Mouse (Mus musculus) gastrocnemius, postnatal 25 days (tissue): ENCODE measurements around the gene Zzef1. TPM values are rescaled to one million over a fixed set of nuclear protein-coding genes. Genes with fewer than 3 reads are reported as not detected.

Source experiments
- DNase-seq: peaks from one replicate; pipeline ENCODE4 v3.0.0; 2022
- total RNA-seq, 2 experiments: library from RNA; stranded (reverse); gene quantifications; 1 replicate in 1 of 2; 2 replicates in 1 of 2; pipeline ENCODE4 v1.2.3; 2021

The Zzef1 gene
- total RNA-seq, 2 experiments from 2014 or later = 12.5 to 12.8 TPM

DNA sequence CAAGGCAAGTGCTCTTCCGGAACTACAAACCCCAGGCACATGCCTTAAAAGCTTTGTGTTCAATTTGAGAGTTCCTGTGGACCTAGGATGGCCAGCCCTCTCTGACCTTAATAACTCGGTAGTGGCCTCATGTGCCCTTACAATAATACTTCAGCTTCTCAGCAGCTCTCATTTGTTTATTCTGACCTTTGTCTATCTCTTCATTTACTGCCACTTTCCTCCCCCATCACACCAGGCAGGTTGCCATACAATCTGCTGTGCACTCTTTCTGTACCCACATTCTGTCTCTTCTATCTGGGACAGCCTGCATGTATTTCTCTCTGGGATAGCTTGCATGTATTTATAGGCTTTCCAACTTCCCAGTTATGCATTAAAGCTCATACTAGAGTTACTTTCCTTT, 10.5 kb downstream of the Zzef1 start:
- DNase-seq = no peak

DNA sequence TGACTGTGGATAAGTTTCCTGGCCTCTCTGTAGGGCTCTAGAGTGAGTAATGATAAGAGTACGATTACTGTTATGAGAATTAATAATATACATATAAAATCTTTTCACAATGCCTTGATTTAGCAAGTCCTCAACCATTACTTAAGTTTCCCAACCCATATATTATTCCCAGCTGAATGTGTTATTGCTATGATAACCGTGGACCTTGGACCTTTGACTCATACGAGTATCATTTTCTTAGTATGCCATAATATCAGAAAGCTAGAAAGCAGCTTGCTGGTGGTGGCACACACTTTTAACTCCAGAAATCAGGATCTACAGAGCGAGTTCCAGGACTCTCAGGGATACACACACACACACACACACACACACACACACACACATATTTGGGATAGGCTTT, 12.0 kb downstream of the Zzef1 start:
- DNase-seq = no peak

DNA sequence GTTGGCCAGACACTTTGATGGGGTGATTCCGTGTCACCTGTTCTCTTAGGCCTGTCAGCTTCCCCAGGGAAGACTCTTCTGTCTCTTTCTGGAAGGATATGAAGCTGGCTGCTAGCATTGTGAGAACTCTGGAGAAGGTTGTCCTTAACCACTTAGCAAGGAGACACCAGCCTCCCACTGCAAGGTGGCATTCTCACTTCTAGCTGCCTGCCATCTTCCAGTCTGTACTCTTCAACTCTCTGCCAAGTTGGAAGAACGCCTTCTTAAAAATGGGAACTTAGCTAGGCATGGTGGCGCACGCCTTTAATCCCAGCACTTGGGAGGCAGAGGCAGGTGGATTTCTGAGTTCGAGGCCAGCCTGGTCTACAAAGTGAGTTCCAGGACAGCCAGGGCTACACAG, 17.7 kb downstream of the Zzef1 start:
- no peak for DNase-seq

DNA sequence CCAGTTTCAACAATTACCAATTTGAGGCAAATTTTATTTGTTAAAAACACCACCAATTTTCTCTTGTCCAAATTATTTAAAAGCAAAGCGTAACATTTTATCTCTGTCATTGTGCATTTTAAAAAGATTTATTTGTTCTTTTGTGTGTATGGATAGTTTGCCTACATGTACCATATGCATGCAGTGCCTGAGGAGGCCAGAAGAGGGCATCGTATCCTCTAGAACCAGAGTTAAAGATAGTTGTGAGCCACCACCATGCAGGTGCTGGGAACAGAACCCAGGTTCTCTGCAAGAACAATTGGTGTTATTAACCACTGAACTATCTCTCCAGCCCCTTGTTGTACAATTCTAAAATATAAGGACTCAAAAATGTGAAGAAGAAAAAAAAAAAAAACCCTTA, 18.2 kb downstream of the Zzef1 start:
- no peak for DNase-seq

DNA sequence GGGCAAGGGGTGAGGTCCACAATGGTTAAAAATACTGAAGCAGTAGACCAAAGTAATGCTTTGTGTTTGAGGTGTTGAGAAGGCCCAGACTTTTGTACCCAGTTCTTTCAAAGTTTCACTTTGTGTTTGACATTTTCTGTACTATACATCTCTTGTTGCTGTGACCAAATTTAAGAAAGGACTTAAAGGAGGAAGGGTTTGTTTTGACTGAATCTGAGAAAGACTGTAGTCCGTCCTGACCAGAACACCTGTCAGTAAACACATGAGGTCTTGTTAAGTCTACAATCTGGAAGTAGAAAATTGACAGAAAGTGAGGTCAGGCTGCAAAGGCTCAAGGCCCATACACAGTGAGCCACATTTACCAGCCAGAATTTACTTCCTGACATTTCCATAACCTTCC, 20.8 kb downstream of the Zzef1 start:
- no peak for DNase-seq

DNA sequence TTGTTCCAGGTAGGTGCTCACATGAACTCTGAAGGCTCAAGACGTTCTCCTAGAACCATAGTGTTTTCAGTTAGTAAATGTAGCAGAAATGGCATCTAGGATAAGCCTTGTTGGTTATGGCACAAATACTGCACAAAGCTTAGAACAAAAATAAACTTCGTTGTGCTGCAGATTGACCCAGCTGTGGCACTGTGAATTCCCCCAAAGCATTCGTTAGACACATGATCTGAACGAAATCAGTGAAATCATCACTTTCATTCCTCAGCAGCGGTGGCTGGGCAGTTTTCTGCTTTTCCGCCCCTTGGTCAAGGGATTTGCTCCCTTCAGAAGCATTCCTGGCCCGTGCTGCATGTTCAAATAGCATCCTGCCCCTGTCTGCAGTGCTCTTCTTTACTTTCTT, 22.0 kb downstream of the Zzef1 start:
- no peak for DNase-seq

DNA sequence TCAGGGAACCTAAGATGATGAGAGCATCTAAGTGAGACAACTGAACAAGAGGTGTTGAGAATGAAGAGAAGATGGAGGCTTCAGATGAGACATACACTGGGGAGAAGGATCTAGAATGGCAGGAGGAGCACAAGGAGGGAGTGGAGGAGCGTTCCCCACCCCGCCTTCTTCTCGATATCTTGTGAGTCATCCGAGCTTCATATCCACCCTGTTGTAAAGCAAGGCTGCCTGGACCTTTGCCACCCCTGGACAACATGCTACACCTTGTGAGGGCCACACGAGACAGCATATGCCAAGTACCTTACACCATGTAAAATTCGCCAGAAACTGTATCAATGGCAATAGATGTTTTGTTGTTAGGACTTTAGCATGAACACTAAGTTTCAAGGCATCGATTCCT, 25.0 kb downstream of the Zzef1 start:
- DNase-seq = no peak

DNA sequence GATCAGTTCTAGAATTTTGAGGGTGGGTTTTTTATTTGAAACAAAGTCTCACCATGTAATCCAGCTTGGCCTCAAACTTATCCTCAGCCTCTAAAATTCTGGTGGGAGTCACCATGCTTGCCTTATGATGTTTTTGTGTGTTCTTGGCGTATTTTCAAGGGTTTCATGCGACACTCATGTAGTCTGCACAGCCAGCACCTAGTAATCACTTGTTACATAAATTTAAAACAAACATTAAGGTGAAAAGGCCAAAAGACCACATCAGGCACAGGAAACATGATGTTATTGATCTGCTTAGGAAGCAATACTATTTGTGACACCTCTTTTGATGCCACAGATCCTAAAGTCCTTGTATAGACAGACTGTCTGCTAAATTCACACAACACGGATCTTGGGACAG, 33.8 kb downstream of the Zzef1 start:
- no peak for DNase-seq

DNA sequence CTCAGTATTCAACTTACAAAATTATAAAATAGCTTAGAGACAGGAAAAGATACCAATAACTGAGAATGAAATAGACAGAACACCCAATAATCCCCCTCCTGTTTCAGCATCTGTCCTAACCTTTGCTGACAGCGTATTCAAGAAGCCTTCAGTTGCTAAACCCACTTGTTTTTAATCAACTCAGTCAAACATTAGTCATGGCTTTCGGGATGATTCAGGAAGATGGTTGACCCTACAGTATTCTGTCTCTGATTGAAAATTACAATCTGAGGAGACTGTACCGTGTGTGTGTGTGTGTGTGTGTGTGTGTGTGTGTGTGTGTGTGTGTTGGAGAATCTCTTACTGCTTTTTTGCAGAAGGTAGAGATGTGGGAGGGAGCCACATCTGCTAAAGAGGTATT, 46.7 kb downstream of the Zzef1 start:
- no peak for DNase-seq

DNA sequence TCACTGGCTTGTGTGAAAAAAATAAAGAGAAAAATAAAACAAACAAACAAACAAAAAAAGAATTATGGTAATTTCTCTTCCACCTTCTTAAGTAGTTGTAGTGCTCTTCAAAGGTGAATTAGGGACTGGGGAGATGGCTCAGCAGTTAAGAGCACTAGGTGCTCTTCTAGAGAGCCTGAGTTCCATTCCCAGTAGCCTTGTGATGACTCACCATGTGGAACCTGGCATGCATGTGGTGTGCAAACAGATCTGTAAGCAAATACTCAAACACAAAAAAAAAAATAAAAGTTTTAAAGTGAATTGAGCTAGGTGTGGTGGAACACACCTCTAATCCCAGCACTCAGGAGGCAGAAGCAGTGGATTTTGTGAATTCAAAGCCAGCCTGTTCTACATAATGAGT, 47.5 kb downstream of the Zzef1 start:
- no peak for DNase-seq

DNA sequence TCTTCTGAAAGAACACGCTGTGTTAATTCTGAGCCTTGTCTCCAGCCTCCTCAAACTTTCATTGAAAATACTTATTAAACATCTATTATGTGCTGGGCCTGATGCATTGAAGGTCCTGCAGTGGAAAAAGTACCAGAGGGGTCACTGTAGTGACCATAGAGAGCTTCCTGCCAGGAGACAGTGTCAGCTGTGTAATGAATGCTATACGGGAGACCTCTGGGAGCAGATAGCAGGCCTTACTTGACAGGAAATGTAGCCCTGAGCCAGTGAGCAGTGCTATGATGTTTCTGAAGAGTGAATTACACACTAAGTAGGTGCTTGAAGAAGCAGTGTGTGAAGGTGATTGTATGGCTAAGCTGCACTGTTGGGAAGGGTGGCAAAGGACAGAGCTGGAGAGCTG, 49.5 kb downstream of the Zzef1 start:
- DNase-seq = no peak

DNA sequence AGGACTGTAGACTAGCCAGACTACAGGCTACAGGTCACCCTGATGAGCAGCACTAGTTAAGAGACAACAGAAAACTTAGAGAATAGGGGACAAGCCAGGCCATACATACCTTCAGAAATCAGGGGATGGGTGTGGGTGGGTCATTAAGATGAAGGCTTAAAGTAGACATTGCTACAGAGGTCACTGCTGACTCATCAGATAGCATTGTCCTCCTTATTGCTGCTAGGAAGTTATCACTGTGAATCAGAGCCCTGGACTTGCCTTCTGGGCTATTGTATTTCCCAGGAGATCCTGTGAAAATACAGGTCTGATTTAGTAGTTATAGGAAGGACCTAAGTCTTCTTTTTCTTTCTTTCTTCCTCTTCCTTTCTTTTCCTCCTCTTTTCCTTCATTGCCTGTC, 50.7 kb downstream of the Zzef1 start:
- no peak for DNase-seq

DNA sequence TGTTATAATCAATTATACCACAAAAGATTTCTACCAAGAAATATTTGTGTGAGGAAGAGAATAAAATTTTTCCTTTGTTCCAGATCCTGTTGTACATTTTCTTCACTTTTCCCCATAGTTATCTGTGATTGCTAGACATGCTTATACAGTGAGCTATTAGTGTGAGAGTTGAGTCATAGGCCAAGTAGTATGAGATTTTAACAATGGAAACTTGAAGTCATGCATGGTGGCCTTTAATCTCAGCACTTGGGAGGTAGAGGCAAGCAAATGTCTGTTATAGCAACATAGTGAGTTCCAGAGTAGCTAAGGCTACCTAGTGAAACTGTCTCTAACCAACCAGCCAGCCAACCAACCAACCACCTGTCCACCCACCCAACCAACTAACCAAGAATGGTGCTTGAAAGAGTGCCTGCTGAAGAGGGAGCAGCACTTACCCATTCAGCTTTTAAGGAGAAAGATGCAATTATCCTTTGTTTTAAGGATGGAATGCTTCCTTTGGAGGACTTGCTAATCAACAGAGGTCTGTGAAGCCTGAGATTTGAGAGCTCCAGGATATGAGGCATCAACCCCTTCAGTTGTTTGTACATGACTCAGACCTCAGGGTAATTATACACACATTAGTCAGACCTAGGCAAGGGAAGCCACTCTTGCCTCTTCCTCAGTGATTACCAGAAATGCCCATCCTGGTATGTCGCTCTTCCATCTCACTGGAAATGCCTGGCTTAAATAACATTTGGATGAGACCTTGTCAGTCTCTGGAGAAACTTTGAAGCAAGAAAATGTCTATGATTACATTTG, 52.0 kb downstream of the Zzef1 start:
- DNase-seq = no peak

DNA sequence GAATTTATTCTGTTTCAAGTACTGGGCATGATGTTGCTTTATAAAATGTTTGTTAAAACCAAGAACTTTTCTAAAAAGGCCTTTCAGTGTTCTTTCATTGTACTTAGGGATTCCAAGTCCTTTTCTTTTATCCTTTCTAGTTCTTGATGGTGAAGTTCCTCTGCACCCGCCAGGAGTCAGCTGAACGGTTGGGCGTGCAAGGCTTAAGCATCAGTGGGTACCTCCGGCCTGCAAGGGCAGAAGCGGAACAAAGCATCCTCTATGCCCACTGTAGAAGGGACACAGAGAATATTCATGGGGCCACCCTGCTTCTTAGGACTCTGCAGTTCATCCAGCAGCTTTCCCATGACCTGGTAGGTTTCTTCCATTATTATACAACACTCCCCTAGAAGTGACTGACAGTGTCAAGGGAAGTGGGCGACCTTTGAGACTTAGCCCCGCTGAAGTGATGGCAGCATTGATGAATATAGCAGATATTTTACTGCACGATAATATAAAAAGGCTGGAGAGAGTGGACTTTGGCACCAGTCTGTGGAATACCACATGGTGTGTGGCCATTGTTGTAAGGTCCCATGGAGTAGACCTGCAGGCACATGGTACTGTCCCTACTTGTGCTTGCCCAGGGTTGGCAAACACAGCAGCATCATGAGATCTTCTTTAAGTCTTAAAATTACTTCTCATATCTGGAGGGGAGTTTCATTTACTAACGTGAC, 54.5 kb downstream of the Zzef1 start:
- DNase-seq = no peak

DNA sequence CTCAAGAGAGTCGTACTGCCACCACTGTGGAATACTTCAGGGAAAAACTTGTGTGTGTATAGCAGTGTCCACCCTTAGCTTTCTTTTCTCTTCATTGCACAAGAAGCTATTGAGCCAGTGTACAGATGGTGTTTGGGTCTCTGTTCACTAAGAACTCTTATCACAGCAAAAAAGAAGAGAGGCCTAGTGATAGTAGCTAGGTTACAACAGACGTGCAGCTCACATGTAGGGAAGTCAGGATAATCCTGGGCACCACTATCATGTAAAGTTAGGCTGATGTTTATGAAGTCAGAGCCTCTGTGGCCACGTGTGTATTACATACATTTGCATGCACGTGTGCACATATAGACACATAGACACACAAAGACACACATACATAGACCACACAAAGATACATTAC, 55.2 kb downstream of the Zzef1 start:
- no peak for DNase-seq

DNA sequence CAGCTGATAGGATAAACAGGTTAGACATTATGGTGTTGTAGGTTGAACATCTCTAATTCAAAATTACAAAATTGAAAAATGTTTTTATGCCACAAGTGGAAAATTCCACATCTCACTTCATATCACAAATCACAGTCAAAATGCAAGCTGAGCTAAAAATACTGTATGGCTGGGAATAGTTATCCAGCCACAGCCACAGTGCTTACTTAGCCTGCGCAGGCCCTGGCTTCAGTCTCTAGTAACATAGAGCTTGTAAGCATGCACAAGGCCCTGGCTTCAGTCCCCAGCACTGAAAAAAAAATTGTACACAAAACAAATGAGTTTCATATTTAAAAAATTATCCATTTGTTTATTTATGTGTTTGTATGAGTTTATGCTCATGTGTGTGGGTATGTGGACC, 56.1 kb downstream of the Zzef1 start:
- DNase-seq = no peak

DNA sequence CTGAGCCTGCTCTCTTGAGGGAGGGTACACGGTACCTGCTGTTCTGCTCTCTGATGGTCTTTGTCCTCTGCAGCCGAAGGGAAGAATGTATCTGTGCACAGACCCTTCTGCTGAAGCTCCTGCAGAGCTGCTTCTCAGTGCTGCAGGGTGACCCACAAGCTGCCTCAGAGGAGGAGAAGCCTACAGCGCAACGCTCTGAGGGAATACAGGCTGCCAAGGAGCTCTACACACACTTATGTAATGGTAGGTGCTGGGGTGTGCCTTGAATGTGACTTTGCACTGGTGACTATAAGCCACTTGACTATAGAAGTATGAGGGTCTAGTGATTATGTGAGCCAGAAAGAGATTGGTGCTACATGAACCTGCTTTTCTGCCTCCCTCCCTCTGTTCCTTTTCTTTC, 57.1 kb downstream of the Zzef1 start:
- DNase-seq = no peak

DNA sequence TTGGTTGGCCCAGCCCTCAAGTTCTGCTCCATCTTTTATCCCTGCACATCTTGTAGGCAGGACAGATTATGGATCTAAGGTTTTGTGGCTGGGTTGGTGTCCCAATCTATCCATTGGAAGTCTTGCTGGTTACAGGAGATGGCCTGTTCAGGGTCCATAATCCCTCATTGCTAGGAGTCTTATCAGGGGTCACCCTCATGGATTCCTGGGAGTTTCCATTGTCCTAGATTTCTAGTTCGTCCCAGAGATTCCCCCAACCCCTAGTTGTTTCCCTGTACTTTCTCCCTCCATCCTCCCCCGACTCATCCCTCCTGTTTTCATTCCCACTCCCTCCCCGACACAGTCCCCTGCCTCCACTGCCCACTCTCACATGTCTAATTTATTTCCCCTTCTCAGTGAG, 58.2 kb downstream of the Zzef1 start:
- DNase-seq = no peak

DNA sequence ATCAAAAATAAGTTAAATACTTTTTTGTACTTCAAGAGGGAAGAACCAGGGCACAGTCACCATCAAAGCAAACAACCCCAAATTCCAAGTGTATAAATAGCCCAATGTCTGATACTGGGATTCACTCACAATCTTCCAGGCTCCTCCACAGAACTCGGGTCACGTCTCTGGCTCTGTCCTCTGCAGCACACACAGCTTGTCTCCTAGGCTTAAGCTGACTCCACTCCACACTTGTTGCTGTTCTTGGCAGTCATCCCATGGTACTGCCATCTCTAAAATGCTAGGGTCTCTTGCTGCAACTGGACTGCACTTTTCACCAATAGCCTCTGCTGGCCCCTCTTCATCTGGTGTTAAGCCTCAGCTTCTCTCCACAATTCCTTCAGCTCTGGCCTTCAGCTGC, 60.7 kb downstream of the Zzef1 start:
- no peak for DNase-seq

DNA sequence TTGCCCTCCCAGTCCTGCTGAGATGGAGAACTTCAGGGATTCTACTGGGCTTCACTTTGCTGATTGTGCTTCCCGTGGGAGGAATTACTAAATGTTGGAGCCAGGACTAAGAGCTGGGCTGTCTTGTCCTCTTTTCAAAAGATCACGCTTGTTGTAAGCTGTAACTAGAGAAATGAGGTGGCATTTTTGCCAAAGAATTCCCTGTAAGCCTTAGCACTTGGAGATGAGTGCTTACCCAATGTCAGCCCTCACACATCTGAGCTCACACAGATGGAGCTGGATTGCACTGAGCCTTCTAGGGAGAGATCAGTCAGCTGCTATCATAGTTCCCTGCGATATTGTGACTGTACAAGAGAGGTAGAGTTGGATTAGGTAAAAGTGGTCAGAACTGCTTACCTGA, 65.2 kb downstream of the Zzef1 start:
- DNase-seq = no peak

DNA sequence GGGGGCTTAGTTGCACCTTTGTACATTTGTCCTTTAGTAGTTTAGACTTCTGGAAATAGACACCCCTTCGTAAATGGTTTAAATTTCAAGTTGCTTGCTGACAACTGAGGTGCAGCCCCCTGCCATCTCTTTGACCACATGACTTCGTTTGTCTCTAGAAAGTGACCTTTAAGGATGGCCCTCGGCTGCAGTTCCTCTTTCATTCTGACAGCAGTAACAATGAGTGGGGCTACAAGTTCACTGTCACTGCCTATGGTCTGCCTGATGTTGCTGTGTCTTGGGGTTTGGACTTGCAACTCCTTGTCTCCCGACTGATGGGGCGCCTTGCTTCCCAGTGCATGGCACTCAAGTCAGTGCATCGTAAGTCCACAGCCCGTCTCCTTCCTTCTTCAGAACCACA, 70.4 kb downstream of the Zzef1 start:
- DNase-seq = no peak

DNA sequence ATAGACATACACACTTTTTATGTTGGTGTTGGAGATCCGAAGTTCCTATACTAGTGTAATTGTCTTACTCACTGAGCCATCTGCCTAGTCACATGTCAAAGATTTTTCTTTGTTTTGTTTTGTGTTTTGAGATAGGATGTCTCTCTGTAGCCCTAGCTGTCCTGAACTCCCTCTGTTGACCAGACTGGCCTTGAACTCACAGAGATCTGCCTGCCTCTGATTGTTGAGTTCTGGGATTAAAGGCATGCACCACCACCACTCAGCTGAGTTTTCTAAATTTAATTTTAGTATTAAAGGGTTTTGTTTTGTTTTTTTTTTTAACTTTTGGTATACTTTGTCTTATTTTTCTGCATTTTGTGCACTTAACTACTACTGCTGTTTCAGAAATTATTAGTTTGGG, 76.0 kb downstream of the Zzef1 start:
- DNase-seq = no peak

DNA sequence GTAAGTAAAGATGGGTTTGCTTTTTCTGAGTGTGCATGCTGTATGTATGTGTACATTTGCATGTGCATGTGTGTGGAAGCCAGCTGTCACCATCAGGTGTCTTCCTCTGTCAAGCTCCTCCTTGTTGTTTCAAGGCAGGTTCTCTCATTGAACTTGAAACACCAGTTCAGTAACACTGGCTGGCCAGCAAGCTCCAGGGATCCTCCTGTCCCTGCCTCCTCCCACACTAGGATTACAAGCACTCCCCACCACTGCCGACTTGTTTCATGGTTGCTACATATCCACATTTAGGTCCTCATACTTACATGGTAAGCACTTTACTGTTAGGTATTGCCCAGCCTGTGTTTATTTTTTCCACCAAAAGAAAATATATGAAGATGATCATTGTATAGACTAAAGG, 96.6 kb downstream of the Zzef1 start:
- no peak for DNase-seq

DNA sequence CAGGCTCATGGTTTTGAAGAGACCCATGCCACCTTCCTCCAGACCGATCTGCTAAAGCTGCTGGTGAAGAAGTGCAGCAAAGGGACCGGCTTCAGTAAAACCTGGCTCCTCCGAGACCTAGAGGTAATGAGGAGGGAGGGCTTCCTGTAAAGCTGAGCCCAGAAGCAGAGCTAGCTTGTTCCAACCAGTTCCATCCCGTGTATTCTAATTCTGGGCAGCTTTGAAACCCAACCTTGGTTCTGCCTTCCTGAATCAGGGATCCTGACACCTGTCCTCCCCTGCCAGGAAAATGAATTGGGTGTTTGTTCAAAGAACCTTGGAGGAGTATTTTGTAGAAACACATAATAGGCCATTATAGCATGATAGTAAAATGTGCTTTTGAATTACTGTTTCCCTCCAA, 112.4 kb downstream of the Zzef1 start:
- no peak for DNase-seq
